Mouse (Mus musculus): ENCODE data around the gene Jph2. TPM values are rescaled to one million over a fixed set of nuclear protein-coding genes. Genes with fewer than 3 reads are reported as not detected.

Jph2 gene
- polyA plus RNA-seq, 1 experiment from 2014 or later: 0.76 TPM

DNA sequence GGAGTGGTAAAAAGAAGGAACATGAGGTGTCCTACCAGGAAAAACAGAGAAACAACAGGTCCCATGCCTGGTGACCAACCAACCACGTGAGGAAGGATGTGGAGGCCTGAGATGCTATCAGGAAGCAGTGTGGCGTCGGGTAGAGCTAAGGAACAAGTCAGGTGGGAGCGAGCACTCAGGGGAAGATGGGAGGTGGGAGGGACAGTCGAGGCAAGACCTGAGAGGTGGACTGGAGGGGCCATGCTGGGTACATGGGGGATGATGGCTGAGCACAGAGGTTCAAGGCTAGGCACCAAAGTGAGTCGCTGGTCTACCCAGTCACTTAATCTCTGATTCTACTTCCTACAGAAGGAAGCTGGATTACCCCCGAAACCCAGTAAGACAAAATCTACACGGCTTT, 42.1 kb downstream of the Jph2 start:
- WGBS: 79% methylated on average over 8 of the region's 8 CpGs
- Histone ChIP-seq H3K4me1 (no peaks in the 10 kb centered on the region), H3K4me3 (no peak overlapping the region), H3K4me2 (replicated peaks) (no peak overlapping the region), H3K9me3 (replicated peaks) (no peaks in the 10 kb centered on the region), H3K9ac (no peak overlapping the region), H3K27me3 (peaks cover 6% of the 10 kb centered on the region; the same call in 1 of the 2 replicates), H3K27ac (no peak overlapping the region), H3K36me3 (no peaks in the 10 kb centered on the region)
- no peak for ATAC-seq (ENCODE audit: low FRiP score)

GRCm38 (mm10) chr2:163353731-163354130, 44.1 kb downstream of the Jph2 start:
- ATAC-seq (ENCODE audit: low FRiP score): no peak
- Histone ChIP-seq H3K9ac (no peak overlapping the region), H3K4me1 (no peaks in the 10 kb centered on the region), H3K4me2 (replicated peaks) (no peak overlapping the region), H3K27ac (no peak overlapping the region), H3K4me3 (no peak overlapping the region), H3K9me3 (replicated peaks) (no peaks in the 10 kb centered on the region), H3K36me3 (no peaks in the 10 kb centered on the region), H3K27me3 (peaks cover 6% of the 10 kb centered on the region; the same call in 1 of the 2 replicates)
- WGBS: 17% methylated on average over 7 of the region's 7 CpGs

GRCm38 (mm10) chr2:163350443-163350842, 47.4 kb downstream of the Jph2 start:
- H3K27me3 ChIP-seq: peaks cover 6% of the 10 kb centered on the region; the same call in 1 of the 2 replicates
- no peaks in the 10 kb centered on the region for H3K9me3 ChIP-seq (replicated peaks)
- H3K27ac ChIP-seq: no peak overlapping the region
- H3K4me2 ChIP-seq (replicated peaks): no peak overlapping the region
- no peaks in the 10 kb centered on the region for H3K4me1 ChIP-seq
- ATAC-seq (ENCODE audit: low FRiP score): no peak
- no peak overlapping the region for H3K9ac ChIP-seq
- no peak overlapping the region for H3K4me3 ChIP-seq
- no peaks in the 10 kb centered on the region for H3K36me3 ChIP-seq
- 56% methylated on average over 5 of the region's 5 CpGs for WGBS

DNA sequence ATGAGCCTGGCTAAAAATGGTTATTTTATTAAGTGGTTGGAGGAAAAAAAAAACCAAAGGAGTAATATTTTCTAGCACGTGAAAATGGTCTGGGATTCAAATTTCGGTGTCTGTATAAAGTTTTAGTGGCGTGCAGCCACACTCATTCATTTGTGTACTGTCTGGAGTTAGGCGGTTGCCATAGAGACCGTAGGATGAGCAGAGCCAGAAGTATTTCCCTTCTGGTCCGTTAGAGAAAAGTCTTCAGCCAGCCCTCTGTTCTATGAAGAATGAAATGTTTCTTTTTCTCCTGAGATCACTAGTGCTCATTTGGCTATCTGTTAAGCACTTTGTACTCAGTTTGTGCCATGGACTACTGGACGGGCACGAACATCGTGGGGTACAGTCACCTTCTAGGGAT, 48.4 kb downstream of the Jph2 start:
- Histone ChIP-seq H3K36me3 (no peaks in the 10 kb centered on the region), H3K4me1 (no peaks in the 10 kb centered on the region), H3K27ac (no peak overlapping the region), H3K4me3 (no peak overlapping the region), H3K4me2 (replicated peaks) (no peak overlapping the region), H3K27me3 (peaks cover 9% of the 10 kb centered on the region; the same call in 1 of the 2 replicates), H3K9ac (no peak overlapping the region), H3K9me3 (replicated peaks) (no peaks in the 10 kb centered on the region)
- WGBS: 66% methylated on average over 9 of the region's 9 CpGs
- ATAC-seq (ENCODE audit: low FRiP score): no peak

GRCm38 (mm10) chr2:163348677-163349076, 49.1 kb downstream of the Jph2 start:
- no peak overlapping the region for H3K4me2 ChIP-seq (replicated peaks)
- no peaks in the 10 kb centered on the region for H3K36me3 ChIP-seq
- 0 out of 2 replicates have a peak, but pooled peaks cover 6% of the 10 kb centered on the region for H3K27me3 ChIP-seq
- H3K9ac ChIP-seq: no peak overlapping the region
- WGBS: 78% methylated on average over 7 of the region's 7 CpGs
- ATAC-seq (ENCODE audit: low FRiP score): no peak
- H3K4me1 ChIP-seq: no peaks in the 10 kb centered on the region
- H3K27ac ChIP-seq: no peak overlapping the region
- H3K4me3 ChIP-seq: no peak overlapping the region
- no peaks in the 10 kb centered on the region for H3K9me3 ChIP-seq (replicated peaks)

DNA sequence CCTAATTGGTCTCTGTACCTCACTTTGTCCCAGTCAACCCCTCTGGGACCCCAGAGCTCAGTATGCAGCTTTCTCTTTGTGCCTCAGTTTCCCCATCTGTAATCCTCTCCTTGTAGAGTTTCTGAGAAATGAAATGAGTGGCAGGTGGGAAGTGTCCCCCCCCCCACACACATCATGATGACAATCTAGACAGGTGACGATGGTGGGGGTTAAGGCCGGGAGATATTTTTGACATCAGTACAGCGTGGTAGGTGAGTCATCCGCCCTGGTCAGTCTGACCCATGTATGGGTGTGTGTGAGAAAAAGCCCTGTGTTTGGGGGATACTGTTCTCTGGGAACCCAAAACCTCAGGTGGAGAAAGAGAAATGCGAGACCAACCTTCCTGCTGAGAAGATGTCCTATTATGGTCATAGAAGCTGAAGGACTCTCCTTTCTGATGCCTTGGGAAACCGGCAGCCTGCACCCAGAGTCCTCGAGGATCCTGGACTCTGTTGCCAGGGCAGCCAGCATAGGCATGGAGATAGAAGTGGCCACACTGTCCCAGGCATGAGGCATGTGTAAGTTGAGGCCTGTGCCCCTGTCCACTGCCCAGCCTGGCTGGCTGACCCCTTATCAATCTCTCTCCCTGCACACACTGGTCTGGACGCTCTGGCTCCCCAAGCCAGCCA, 50.1 kb downstream of the Jph2 start:
- Histone ChIP-seq H3K4me2 (replicated peaks) (no peak overlapping the region), H3K9me3 (replicated peaks) (no peaks in the 10 kb centered on the region), H3K9ac (no peak overlapping the region), H3K27ac (no peak overlapping the region), H3K36me3 (no peaks in the 10 kb centered on the region), H3K4me3 (no peak overlapping the region), H3K27me3 (0 out of 2 replicates have a peak, but pooled peaks cover 6% of the 10 kb centered on the region), H3K4me1 (no peaks in the 10 kb centered on the region)
- no peak for ATAC-seq (ENCODE audit: low FRiP score)
- 85% methylated on average over 8 of the region's 8 CpGs for WGBS

- WGBS: 82% methylated on average over 11 of the region's 11 CpGs
- H3K4me3 ChIP-seq: no peak overlapping the region
- no peak overlapping the region for H3K4me2 ChIP-seq (replicated peaks)
- no peak overlapping the region for H3K9ac ChIP-seq
- no peaks in the 10 kb centered on the region for H3K36me3 ChIP-seq
- no peaks in the 10 kb centered on the region for H3K9me3 ChIP-seq (replicated peaks)
- no peak for ATAC-seq (ENCODE audit: low FRiP score)
- H3K4me1 ChIP-seq: no peaks in the 10 kb centered on the region
- H3K27ac ChIP-seq: no peak overlapping the region
- peaks cover 3% of the 10 kb centered on the region; the same call in 1 of the 2 replicates for H3K27me3 ChIP-seq
These were observed 51.3 kb downstream of the Jph2 start for GRCm38 (mm10) chr2:163346497-163346896.

DNA sequence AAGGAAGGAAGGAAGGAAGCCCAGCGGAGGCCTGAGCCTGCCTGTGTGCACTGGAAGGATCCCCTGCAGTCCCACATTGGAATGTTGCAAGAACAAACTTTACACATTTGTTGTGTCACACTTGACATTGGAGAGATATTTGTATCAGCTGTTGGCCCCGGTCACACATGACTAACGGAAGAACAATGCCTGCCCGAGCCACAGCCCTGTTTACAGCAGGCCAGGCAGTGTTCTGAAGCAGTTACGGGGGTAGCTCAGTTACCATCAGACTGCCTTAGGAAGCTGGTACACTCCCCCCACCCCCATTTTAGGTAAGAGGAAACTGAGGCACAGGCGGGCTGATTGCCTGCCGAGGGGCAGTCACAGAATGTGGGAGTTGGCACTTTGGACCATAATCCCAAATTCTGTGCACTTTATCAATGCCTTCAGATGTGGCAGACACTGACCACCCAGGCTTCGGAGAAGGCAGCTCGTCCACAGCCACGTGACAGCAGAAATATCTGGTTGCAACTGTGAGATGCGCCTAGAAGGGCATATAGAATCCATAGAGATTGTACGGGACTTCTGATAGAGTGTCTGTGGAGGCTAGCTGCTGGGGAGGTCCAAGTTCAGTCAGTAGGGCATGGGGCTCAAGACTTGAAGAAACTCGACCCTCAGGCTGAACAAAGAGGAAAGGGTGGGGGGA, 52.7 kb downstream of the Jph2 start:
- 75% methylated on average over 13 of the region's 13 CpGs for WGBS
- no peak overlapping the region for H3K4me3 ChIP-seq
- ATAC-seq (ENCODE audit: low FRiP score): no peak
- no peak overlapping the region for H3K27ac ChIP-seq
- no peaks in the 10 kb centered on the region for H3K9me3 ChIP-seq (replicated peaks)
- H3K27me3 ChIP-seq: peaks cover 17% of the 10 kb centered on the region
- H3K36me3 ChIP-seq: no peaks in the 10 kb centered on the region
- H3K4me2 ChIP-seq (replicated peaks): no peak overlapping the region
- H3K9ac ChIP-seq: no peak overlapping the region
- H3K4me1 ChIP-seq: no peaks in the 10 kb centered on the region

- Histone ChIP-seq H3K4me3 (no peak overlapping the region), H3K4me2 (replicated peaks) (no peak overlapping the region), H3K36me3 (no peaks in the 10 kb centered on the region), H3K4me1 (peaks cover 9% of the 10 kb centered on the region), H3K9me3 (replicated peaks) (no peaks in the 10 kb centered on the region), H3K9ac (no peak overlapping the region), H3K27me3 (peaks cover 31% of the 10 kb centered on the region), H3K27ac (no peak overlapping the region)
- 90% methylated on average over 4 of the region's 4 CpGs for WGBS
- ATAC-seq (ENCODE audit: low FRiP score): no peak
These were observed 54.1 kb downstream of the Jph2 start for GRCm38 (mm10) chr2:163343671-163344070.

GRCm38 (mm10) chr2:163340263-163340662, 57.5 kb downstream of the Jph2 start:
- peaks cover 61% of the 10 kb centered on the region for H3K27me3 ChIP-seq
- WGBS: 25% methylated on average over 9 of the region's 9 CpGs
- H3K27ac ChIP-seq: no peak overlapping the region
- no peak overlapping the region for H3K4me3 ChIP-seq
- H3K36me3 ChIP-seq: no peaks in the 10 kb centered on the region
- H3K9ac ChIP-seq: no peak overlapping the region
- no peak for ATAC-seq (ENCODE audit: low FRiP score)
- H3K9me3 ChIP-seq (replicated peaks): no peaks in the 10 kb centered on the region
- H3K4me2 ChIP-seq (replicated peaks): no peak overlapping the region
- H3K4me1 ChIP-seq: peaks cover 12% of the 10 kb centered on the region

DNA sequence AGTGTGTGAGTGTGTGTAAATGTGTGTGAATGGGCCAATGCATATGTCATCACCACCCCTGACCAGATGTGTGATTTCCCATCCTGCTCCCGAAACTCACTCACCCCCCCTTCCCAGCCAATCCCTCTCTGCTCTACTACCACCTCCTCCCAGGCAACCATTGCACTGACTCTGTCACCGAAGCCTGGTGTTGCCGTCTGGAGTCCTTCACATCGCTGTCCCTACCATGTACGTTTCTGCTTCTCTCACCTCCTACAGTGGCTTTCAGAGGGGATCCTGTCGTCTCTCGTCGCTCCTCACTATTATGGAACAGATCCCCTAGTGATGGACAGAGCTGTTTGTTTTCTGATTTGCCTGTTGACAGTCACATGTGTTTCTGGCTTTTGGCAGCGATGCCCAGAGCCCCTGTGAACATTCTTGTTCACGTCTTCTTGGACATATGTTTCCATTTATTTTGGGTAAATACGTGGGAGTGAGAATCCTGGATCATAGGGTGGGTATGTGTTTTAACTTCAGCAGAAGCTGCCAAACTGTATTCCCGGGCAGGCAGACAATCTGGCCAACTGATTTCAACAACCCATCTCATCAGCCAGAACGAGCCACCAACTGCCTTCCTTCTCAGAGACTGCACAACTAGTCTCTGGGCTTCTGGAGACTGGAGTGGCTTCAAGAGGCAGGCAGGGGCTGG, 65.3 kb downstream of the Jph2 start:
- Histone ChIP-seq H3K36me3 (no peaks in the 10 kb centered on the region), H3K27ac (no peak overlapping the region), H3K4me3 (no peak overlapping the region), H3K9me3 (replicated peaks) (no peaks in the 10 kb centered on the region), H3K4me2 (replicated peaks) (no peak overlapping the region), H3K4me1 (peaks cover 5% of the 10 kb centered on the region; the same call in 1 of the 2 replicates), H3K27me3 (peaks cover 19% of the 10 kb centered on the region), H3K9ac (no peak overlapping the region)
- ATAC-seq (ENCODE audit: low FRiP score): no peak
- 66% methylated on average over 13 of the region's 13 CpGs for WGBS

DNA sequence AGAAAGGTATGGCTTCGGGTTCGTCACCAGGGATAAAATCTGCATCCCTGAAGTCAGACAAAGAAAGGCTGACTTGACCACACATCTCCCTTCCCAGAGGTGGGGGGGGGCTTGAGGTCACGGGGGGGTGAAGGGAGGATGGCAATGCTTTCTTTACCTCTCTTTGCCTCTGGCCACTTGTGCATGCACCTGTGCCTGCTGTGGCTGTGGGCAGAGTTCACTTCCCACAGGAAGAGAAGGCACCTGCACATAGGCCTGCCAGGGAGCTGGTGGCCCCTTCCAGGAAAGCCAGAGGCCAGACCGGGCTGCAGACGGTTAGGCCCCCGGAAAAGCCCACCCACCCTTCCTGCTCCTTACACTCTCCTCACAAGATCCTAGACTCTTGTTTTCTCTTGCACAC, 66.4 kb downstream of the Jph2 start:
- Histone ChIP-seq H3K4me2 (replicated peaks) (no peak overlapping the region), H3K27ac (no peak overlapping the region), H3K4me1 (peaks cover 5% of the 10 kb centered on the region; the same call in 1 of the 2 replicates), H3K9me3 (replicated peaks) (no peaks in the 10 kb centered on the region), H3K36me3 (no peaks in the 10 kb centered on the region), H3K27me3 (peaks cover 8% of the 10 kb centered on the region), H3K4me3 (no peak overlapping the region), H3K9ac (no peak overlapping the region)
- WGBS: 79% methylated on average over 6 of the region's 6 CpGs
- no peak for ATAC-seq (ENCODE audit: low FRiP score)
